Mouse (Mus musculus) G1E (cell line): Measurements from ENCODE around the gene Gpx3. TPM values are rescaled to one million over a fixed set of nuclear protein-coding genes. Genes with fewer than 3 reads are reported as not detected.

Experiments used
- ATAC-seq: 2 replicates; pipeline ENCODE4 v1.8.0; 2016; ENCODE audit warnings: mild to moderate bottlenecking; ENCODE audit not compliant: insufficient number of reproducible peaks, poor library complexity, low FRiP score, severe bottlenecking; ENCODE audit errors: extremely low read depth
- DNase-seq: peaks from one replicate; pipeline ENCODE4 v3.0.0; 2012; ENCODE audit warnings: low spot score
- H3K27me3 ChIP-seq: 2 replicates; pipeline ENCODE4 v1.6.1; 2012; ENCODE audit warnings: mild to moderate bottlenecking, low read length, inconsistent platforms; ENCODE audit not compliant: insufficient read depth
- H3K36me3 ChIP-seq: replicated peaks from 2 replicates; pipeline ENCODE3; 2012; ENCODE audit warnings: mild to moderate bottlenecking, inconsistent platforms
- H3K4me1 ChIP-seq: 2 replicates; pipeline ENCODE4 v1.6.1; 2012; ENCODE audit warnings: low read depth, low read length, inconsistent platforms, mixed read lengths; ENCODE audit not compliant: insufficient read depth
- H3K4me3 ChIP-seq: 2 replicates; pipeline ENCODE4 v1.5.1; 2012; ENCODE audit warnings: low read depth, mild to moderate bottlenecking, inconsistent platforms, low read length, moderate library complexity, mixed read lengths
- H3K9me3 ChIP-seq: replicated peaks from 2 replicates; pipeline ENCODE4 v1.6.1; 2012; ENCODE audit warnings: inconsistent platforms
- CTCF ChIP-seq: IDR thresholded peaks from 2 replicates; pipeline ENCODE4 v1.5.1; 2012; ENCODE audit warnings: low read depth, low read length, inconsistent platforms, mixed read lengths
- GATA1 ChIP-seq: IDR thresholded peaks from 2 replicates; pipeline ENCODE4 v1.6.1; 2012; ENCODE audit warnings: borderline replicate concordance, low read length, inconsistent platforms, mixed read lengths
- GATA2 ChIP-seq: IDR thresholded peaks from 2 replicates; pipeline ENCODE4 v1.6.1; 2012; ENCODE audit warnings: low read depth, low read length, inconsistent platforms, borderline replicate concordance
- POLR2AphosphoS5 ChIP-seq: IDR thresholded peaks from 2 replicates; pipeline ENCODE4 v1.6.1; 2012; ENCODE audit warnings: low read depth, low read length, inconsistent platforms; ENCODE audit not compliant: insufficient replicate concordance
- TAL1 ChIP-seq: conservative IDR thresholded peaks from 2 replicates; pipeline ENCODE4 v1.6.1; 2012; ENCODE audit warnings: low read depth, low read length, inconsistent platforms, mixed read lengths
- polyA plus RNA-seq: library from polyadenylated mRNA; stranded (reverse); fragments of >175 nt; gene quantifications from 2 replicates; pipeline ENCODE4 v1.2.3, GENCODE M21; 2012
- total RNA-seq, 2 experiments: library from RNA; stranded (forward) in 1 of 2; stranded (reverse) in 1 of 2; fragments of 200-1000 nt in 1 of 2; fragments of >200 nt in 1 of 2; fragmentation: Nextera tagmentation in 1 of 2; gene quantifications; 2 replicates each; pipeline ENCODE4 v1.2.3; 2014 to 2017

Gpx3 gene
- total and polyA plus RNA-seq, 3 experiments, result not detected

DNA sequence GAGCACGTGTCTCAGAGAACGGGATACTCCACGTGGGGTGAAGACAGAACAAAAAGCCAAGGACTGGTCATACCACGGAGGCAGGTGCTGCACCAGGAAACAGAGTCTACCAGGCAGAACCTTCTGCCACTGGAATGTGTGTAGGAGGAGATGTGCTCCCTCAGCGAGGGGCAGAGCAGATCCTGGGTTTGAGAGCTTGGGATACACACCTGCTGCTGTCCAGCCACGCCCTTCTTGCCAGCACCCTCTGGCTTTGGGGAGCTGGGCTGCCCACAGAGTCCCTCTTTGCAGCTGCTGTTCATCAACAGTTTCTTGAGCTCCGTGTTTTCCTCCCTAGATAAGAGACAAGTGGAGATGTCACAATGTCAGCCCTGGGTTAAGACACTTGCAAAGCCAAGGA, 26.6 kb downstream of the Gpx3 start:
- no peak for ATAC-seq

DNA sequence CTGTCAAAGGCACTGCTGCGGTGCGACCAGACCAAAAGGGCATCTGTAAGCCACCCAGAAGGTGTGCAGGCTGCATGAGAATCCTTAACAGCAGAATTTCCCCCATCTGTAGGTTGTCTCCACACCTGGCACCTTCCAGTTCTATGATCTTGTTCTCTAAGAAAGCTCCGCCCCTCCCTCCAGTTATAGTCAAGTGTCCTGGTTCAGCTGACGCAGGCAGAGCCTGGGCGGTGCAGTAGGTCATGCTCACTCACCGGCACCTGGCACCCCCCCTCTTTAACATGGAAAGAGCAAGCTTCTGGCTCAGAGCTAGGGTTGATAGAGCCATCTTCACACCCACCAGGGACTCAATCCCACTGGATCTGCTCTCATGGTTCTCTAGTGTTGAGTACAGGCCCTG, 27.0 kb downstream of the Gpx3 start:
- Histone ChIP-seq H3K4me3 (no peak overlapping the region), H3K9me3 (no peaks in the 10 kb centered on the region), H3K36me3 (peaks cover 88% of the 10 kb centered on the region), H3K4me1 (no peaks in the 10 kb centered on the region), H3K27me3 (no peaks in the 10 kb centered on the region)
- TF ChIP-seq GATA2 (no peak), GATA1 (no peak), CTCF (no peak), POLR2AphosphoS5 (no peak), TAL1 (no peak)
- DNase-seq, result no peak
- no peak for ATAC-seq

More for the DNA sequence above, 26.6 kb downstream of the Gpx3 start:
- H3K36me3 ChIP-seq, result peaks cover 88% of the 10 kb centered on the region
- no peaks in the 10 kb centered on the region for H3K4me1 ChIP-seq
- DNase-seq, result no peak
- no peak overlapping the region for H3K4me3 ChIP-seq
- TF ChIP-seq GATA2 (no peak), TAL1 (no peak), GATA1 (no peak), POLR2AphosphoS5 (no peak)
- H3K27me3 ChIP-seq, result no peaks in the 10 kb centered on the region
- H3K9me3 ChIP-seq, result no peaks in the 10 kb centered on the region

DNA sequence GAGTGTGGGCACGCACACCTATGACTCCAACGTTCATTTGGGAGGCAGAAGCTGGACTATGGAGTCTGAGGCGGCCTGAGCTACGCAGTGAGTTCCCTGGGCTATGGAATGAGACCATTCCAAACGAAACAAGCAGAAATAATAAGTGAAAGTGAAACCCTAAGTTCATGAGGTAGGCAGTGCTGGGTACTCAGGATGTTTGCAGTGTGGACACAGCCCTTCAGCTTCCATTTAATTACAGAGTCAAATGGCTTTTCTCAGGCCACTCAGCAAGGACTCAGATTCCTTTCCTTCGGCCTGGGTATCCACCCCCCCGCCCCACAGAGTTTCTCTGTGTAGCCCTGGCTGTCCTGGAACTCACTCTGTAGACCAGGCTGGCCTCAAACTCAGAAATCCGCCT, 27.5 kb downstream of the Gpx3 start:
- Histone ChIP-seq H3K4me1 (no peaks in the 10 kb centered on the region), H3K36me3 (peaks cover 89% of the 10 kb centered on the region), H3K4me3 (no peak overlapping the region), H3K9me3 (no peaks in the 10 kb centered on the region), H3K27me3 (no peaks in the 10 kb centered on the region)
- ATAC-seq, result no peak
- TF ChIP-seq POLR2AphosphoS5 (no peak), GATA2 (no peak), CTCF (no peak), GATA1 (no peak)
- no peak for DNase-seq

DNA sequence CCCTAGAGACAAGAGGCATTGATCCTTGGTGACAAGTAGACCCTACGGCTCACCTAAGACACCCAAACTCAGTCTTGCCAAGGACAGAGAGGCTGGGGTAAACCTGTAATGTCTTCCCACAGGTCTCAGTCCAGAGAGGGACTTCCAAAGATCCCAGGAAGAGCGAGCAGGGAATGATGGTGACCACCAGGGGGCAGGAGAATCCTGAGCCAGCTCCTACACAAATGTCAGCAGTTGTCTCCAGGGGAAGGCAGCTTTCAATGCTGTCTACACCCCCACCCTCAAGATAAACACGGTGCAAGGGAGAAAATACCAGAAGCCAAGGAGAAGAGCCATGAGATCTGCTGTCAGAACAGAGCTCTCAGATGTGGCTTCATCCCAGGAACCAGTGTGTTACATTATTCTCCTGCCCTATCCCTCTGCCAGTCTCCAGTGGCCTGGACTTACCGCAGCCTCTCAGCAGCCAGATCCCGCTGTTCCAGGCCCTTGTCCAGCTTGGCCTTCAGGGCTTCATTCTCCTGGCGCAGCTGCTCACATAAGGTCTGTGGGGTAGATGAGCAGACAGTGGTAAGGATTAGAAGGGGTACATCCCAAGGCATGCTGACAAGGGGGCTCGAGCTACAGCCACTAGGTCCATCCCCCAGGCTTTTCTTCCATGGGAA, 28.2 kb downstream of the Gpx3 start:
- 0 out of 2 replicates have a peak, but pooled peaks cover 2% of the 10 kb centered on the region for H3K4me1 ChIP-seq
- H3K36me3 ChIP-seq, result peaks cover 95% of the 10 kb centered on the region
- ATAC-seq (no peak), DNase-seq (no peak)
- no peaks in the 10 kb centered on the region for H3K9me3 ChIP-seq
- no peaks in the 10 kb centered on the region for H3K27me3 ChIP-seq
- no peak overlapping the region for H3K4me3 ChIP-seq
- no peak for TF ChIP-seq TAL1

DNA sequence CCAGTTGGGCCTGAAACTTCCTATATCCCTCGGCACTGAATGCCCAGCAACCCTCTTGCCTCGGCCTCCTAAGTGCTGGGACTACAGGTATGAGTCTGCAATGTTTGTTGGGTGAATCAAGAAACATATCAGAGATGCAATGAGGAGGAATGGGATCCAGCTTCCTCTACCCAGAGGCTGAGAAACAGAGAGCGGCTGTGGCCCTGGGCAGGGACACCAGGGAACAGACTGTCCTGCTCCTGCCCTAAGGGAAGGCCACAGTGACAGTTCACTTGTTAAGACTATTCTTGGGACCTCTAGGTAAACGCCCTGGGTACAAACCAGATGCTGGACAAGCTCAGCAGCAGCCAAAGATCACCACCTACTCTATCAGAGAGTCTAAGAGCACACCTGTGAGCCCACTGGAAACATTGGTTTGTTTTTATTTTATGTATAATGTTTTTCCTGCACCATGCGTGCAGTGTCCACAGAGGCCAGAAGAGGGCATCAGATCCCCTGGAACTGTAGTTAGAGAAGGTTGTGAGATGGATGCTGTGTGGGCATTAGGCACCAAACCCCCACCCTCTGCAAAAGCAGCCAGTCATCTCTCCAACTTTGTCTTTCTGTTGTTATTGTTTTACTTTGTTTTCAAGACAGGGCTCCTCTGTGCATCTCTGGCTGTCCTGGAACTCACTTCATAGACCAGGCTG, 29.3 kb downstream of the Gpx3 start:
- Histone ChIP-seq H3K4me1 (peaks cover 11% of the 10 kb centered on the region), H3K9me3 (no peaks in the 10 kb centered on the region), H3K27me3 (no peaks in the 10 kb centered on the region), H3K36me3 (peaks cover 97% of the 10 kb centered on the region), H3K4me3 (no peak overlapping the region)
- no peak for DNase-seq
- TF ChIP-seq TAL1 (no peak), GATA1 (no peak), CTCF (peak; percentile 39; the same call in 1 of the 2 replicates), GATA2 (no peak), POLR2AphosphoS5 (no peak)
- no peak for ATAC-seq

DNA sequence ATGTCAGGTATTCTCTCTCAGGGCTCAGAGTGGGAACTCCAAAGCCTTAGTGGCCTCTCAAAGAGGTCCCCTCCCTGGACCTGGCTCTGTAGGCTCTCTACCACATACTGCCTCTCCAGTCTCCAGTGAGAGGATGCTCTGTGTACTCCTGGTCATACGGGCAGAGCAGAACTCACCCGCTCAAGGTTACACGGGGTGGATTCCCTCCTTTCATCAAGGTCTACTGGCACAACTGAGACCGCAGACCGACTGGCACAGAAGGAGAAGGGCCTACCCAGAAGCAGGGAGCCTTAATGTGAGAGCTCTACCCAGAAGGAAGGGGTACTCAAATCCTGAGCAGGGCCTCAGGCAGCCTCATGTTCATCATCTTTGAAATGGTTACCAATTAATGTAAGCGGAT, 30.3 kb downstream of the Gpx3 start:
- Histone ChIP-seq H3K27me3 (no peaks in the 10 kb centered on the region), H3K36me3 (peaks cover 96% of the 10 kb centered on the region), H3K4me1 (peaks cover 16% of the 10 kb centered on the region), H3K4me3 (no peak overlapping the region), H3K9me3 (no peaks in the 10 kb centered on the region)
- DNase-seq, result no peak
- TF ChIP-seq CTCF (no peak), TAL1 (no peak), GATA2 (no peak), GATA1 (no peak), POLR2AphosphoS5 (no peak)
- ATAC-seq, result no peak
